Mouse (Mus musculus): ENCODE results near the gene Klhdc1. TPM values are rescaled to one million over a fixed set of nuclear protein-coding genes. Genes with fewer than 3 reads are reported as not detected.

Klhdc1 gene
- polyA plus RNA-seq, 1 experiment from 2014 or later: 6.9 TPM

GRCm38 (mm10) chr12:69279931-69280469, 39.0 kb downstream of the Klhdc1 start:
- no peaks in the 10 kb centered on the region for H3K4me1 ChIP-seq (replicated peaks)
- WGBS: 25% methylated on average over 1 of the region's 1 CpGs

GRCm38 (mm10) chr12:69280915-69281314, 39.9 kb downstream of the Klhdc1 start:
- H3K9me3 ChIP-seq: no peaks in the 10 kb centered on the region
- 90% methylated on average over 3 of the region's 3 CpGs for WGBS
- no peak overlapping the region for H3K4me2 ChIP-seq
- no peaks in the 10 kb centered on the region for H3K27me3 ChIP-seq
- no peak overlapping the region for H3K27ac ChIP-seq
- H3K9ac ChIP-seq (replicated peaks): no peak overlapping the region
- no peak overlapping the region for H3K4me3 ChIP-seq (replicated peaks)
- H3K36me3 ChIP-seq: no peaks in the 10 kb centered on the region
- ATAC-seq (ENCODE audit: insufficient number of reproducible peaks, insufficient read depth, low FRiP score, low TSS enrichment, low read depth): no peak
- no peaks in the 10 kb centered on the region for H3K4me1 ChIP-seq (replicated peaks)

More at GRCm38 (mm10) chr12:69279931-69280469, 39.0 kb downstream of the Klhdc1 start:
- no peak for ATAC-seq (ENCODE audit: insufficient number of reproducible peaks, insufficient read depth, low FRiP score, low TSS enrichment, low read depth)
- Histone ChIP-seq H3K27ac (0 out of 2 replicates have a peak overlapping the region, but pooled peaks have one; percentile 3), H3K4me3 (replicated peaks) (no peak overlapping the region), H3K36me3 (no peaks in the 10 kb centered on the region), H3K27me3 (no peaks in the 10 kb centered on the region), H3K9ac (replicated peaks) (no peak overlapping the region), H3K4me2 (no peak overlapping the region), H3K9me3 (no peaks in the 10 kb centered on the region)

- Histone ChIP-seq H3K27me3 (no peaks in the 10 kb centered on the region), H3K4me3 (replicated peaks) (no peak overlapping the region), H3K9ac (replicated peaks) (no peak overlapping the region), H3K4me2 (no peak overlapping the region), H3K36me3 (no peaks in the 10 kb centered on the region), H3K27ac (no peak overlapping the region), H3K9me3 (no peaks in the 10 kb centered on the region), H3K4me1 (replicated peaks) (no peaks in the 10 kb centered on the region)
- no peak for ATAC-seq (ENCODE audit: insufficient number of reproducible peaks, insufficient read depth, low FRiP score, low TSS enrichment, low read depth)
- 90% methylated on average over 7 of the region's 7 CpGs for WGBS
Observed at GRCm38 (mm10) chr12:69283146-69283545, 42.2 kb downstream of the Klhdc1 start.

- Histone ChIP-seq H3K9ac (replicated peaks) (no peak overlapping the region), H3K4me1 (replicated peaks) (no peaks in the 10 kb centered on the region), H3K4me2 (no peak overlapping the region), H3K36me3 (no peaks in the 10 kb centered on the region), H3K27ac (no peak overlapping the region), H3K9me3 (no peaks in the 10 kb centered on the region), H3K27me3 (no peaks in the 10 kb centered on the region), H3K4me3 (replicated peaks) (no peak overlapping the region)
- 90% methylated on average over 8 of the region's 8 CpGs for WGBS
- ATAC-seq (ENCODE audit: insufficient number of reproducible peaks, insufficient read depth, low FRiP score, low TSS enrichment, low read depth): no peak
Observed at GRCm38 (mm10) chr12:69287535-69287934, 46.6 kb downstream of the Klhdc1 start.

- no peaks in the 10 kb centered on the region for H3K9me3 ChIP-seq
- H3K36me3 ChIP-seq: no peaks in the 10 kb centered on the region
- no peak overlapping the region for H3K27ac ChIP-seq
- no peak overlapping the region for H3K4me2 ChIP-seq
- H3K9ac ChIP-seq (replicated peaks): no peak overlapping the region
- ATAC-seq (ENCODE audit: insufficient number of reproducible peaks, insufficient read depth, low FRiP score, low TSS enrichment, low read depth): no peak
- no peak overlapping the region for H3K4me3 ChIP-seq (replicated peaks)
- WGBS: 81% methylated on average over 9 of the region's 9 CpGs
- H3K4me1 ChIP-seq (replicated peaks): no peaks in the 10 kb centered on the region
- no peaks in the 10 kb centered on the region for H3K27me3 ChIP-seq
Observed at GRCm38 (mm10) chr12:69288699-69289098, 47.7 kb downstream of the Klhdc1 start.

GRCm38 (mm10) chr12:69292401-69292800, 51.4 kb downstream of the Klhdc1 start:
- Histone ChIP-seq H3K36me3 (no peaks in the 10 kb centered on the region), H3K9ac (replicated peaks) (no peak overlapping the region), H3K9me3 (no peaks in the 10 kb centered on the region), H3K4me2 (no peak overlapping the region), H3K4me3 (replicated peaks) (no peak overlapping the region), H3K27me3 (no peaks in the 10 kb centered on the region), H3K27ac (no peak overlapping the region), H3K4me1 (replicated peaks) (peaks cover under 1% of the 10 kb centered on the region)
- ATAC-seq (ENCODE audit: insufficient number of reproducible peaks, insufficient read depth, low FRiP score, low TSS enrichment, low read depth): no peak
- WGBS: 88% methylated on average over 6 of the region's 6 CpGs

- H3K9me3 ChIP-seq: no peaks in the 10 kb centered on the region
- no peak for ATAC-seq (ENCODE audit: insufficient number of reproducible peaks, insufficient read depth, low FRiP score, low TSS enrichment, low read depth)
- WGBS: 60% methylated on average over 2 of the region's 2 CpGs
- no peak overlapping the region for H3K4me2 ChIP-seq
- H3K27ac ChIP-seq: no peak overlapping the region
- H3K9ac ChIP-seq (replicated peaks): no peak overlapping the region
- no peak overlapping the region for H3K4me3 ChIP-seq (replicated peaks)
- peaks cover 14% of the 10 kb centered on the region for H3K4me1 ChIP-seq (replicated peaks)
- no peaks in the 10 kb centered on the region for H3K27me3 ChIP-seq
- H3K36me3 ChIP-seq: no peaks in the 10 kb centered on the region; the same call in 1 of the 2 replicates
Observed at GRCm38 (mm10) chr12:69293815-69294214, 52.8 kb downstream of the Klhdc1 start.

- Histone ChIP-seq H3K36me3 (peaks cover 6% of the 10 kb centered on the region), H3K9ac (replicated peaks) (no peak overlapping the region), H3K4me1 (replicated peaks) (peaks cover 24% of the 10 kb centered on the region), H3K27me3 (no peaks in the 10 kb centered on the region), H3K27ac (no peak overlapping the region), H3K9me3 (no peaks in the 10 kb centered on the region), H3K4me3 (replicated peaks) (no peak overlapping the region), H3K4me2 (no peak overlapping the region)
- 87% methylated on average over 2 of the region's 2 CpGs for WGBS
- ATAC-seq (ENCODE audit: insufficient number of reproducible peaks, insufficient read depth, low FRiP score, low TSS enrichment, low read depth): no peak
Observed at GRCm38 (mm10) chr12:69294936-69295335, 54.0 kb downstream of the Klhdc1 start.

GRCm38 (mm10) chr12:69295651-69296050, 54.7 kb downstream of the Klhdc1 start:
- peak overlapping the region; percentile 94; the same call in 1 of the 2 replicates for H3K4me3 ChIP-seq (replicated peaks)
- H3K4me1 ChIP-seq (replicated peaks): peaks cover 24% of the 10 kb centered on the region
- 0 out of 2 replicates have a peak overlapping the region, but pooled peaks have one; percentile 98 for H3K9ac ChIP-seq (replicated peaks)
- peak overlapping the region; percentile 80 for H3K4me2 ChIP-seq
- H3K9me3 ChIP-seq: no peaks in the 10 kb centered on the region
- no peaks in the 10 kb centered on the region for H3K27me3 ChIP-seq
- 85% methylated on average over 4 of the region's 4 CpGs for WGBS
- ATAC-seq (ENCODE audit: insufficient number of reproducible peaks, insufficient read depth, low FRiP score, low TSS enrichment, low read depth): no peak
- H3K27ac ChIP-seq: 0 out of 2 replicates have a peak overlapping the region, but pooled peaks have one; percentile 97
- H3K36me3 ChIP-seq: peaks cover 13% of the 10 kb centered on the region

- whole genome bisulfite sequencing: under 1% methylated on average over 89 of the region's 98 CpGs
- Histone ChIP-seq H3K36me3 (peaks cover 23% of the 10 kb centered on the region), H3K4me3 (replicated peaks) (peak within 1 kb of the TSS; percentile 94), H3K9me3 (no peaks in the 10 kb centered on the region), H3K27me3 (no peaks in the 10 kb centered on the region), H3K9ac (replicated peaks) (peak within 1 kb of the TSS; percentile 98), H3K4me1 (replicated peaks) (peaks cover 24% of the 10 kb centered on the region), H3K4me2 (peak within 1 kb of the TSS; percentile 80), H3K27ac (peak within 1 kb of the TSS; percentile 97)
- peak; percentile 91 for ATAC-seq (ENCODE audit: insufficient number of reproducible peaks, insufficient read depth, low FRiP score, low TSS enrichment, low read depth)
Observed at GRCm38 (mm10) chr12:69296511-69297410, 55.8 kb downstream of the Klhdc1 start, which contains the start of gene Klhdc2. Gene Klhdc2, plus strand, starts transcription at chr12:69296681.

- Histone ChIP-seq H3K9ac (replicated peaks) (peak overlapping the region; percentile 98), H3K4me2 (peak overlapping the region; percentile 80), H3K27ac (peak overlapping the region; percentile 97), H3K4me1 (replicated peaks) (peaks cover 24% of the 10 kb centered on the region), H3K36me3 (peaks cover 31% of the 10 kb centered on the region), H3K27me3 (no peaks in the 10 kb centered on the region), H3K4me3 (replicated peaks) (peak overlapping the region; percentile 94), H3K9me3 (no peaks in the 10 kb centered on the region)
- 20% methylated on average over 20 of the region's 20 CpGs for WGBS
- no peak; the same call in 1 of the 2 replicates for ATAC-seq (ENCODE audit: insufficient number of reproducible peaks, insufficient read depth, low FRiP score, low TSS enrichment, low read depth)
Observed at GRCm38 (mm10) chr12:69297411-69298150, 56.6 kb downstream of the Klhdc1 start.

All from limb, embryonic 12.5 days (tissue).